Mouse (Mus musculus): Measurements from ENCODE around the gene Asah2. TPM values are rescaled to one million over a fixed set of nuclear protein-coding genes. Genes with fewer than 3 reads are reported as not detected.

Gene Asah2
- polyA plus RNA-seq, 1 experiment from 2014 or later: 2.6 TPM

Other genes with a start within 250 kb of the Asah2 start
- 0.05 and 0.58 TPM in 2 replicates for gene A1cf, start 239.4 kb downstream of the Asah2 start, polyA plus RNA-seq (2016; fragmentation: Nextera tagmentation; extraction: Ambion mirVana)

Measured in heart, embryonic 12.5 days (tissue).